Mouse (Mus musculus) heart, embryonic 14.5 days (tissue): ENCODE results near the gene Ncam1. TPM values are rescaled to one million over a fixed set of nuclear protein-coding genes. Genes with fewer than 3 reads are reported as not detected.

Experiments
- ATAC-seq: fragments of 200-750 bp; cut with Nextera tagmentation; 2 replicates; pipeline ENCODE4 v1.8.0; 2017; ENCODE audit warnings: low read depth, moderate TSS enrichment; ENCODE audit not compliant: insufficient number of reproducible peaks, insufficient read depth, low FRiP score
- H3K27ac ChIP-seq, 2 experiments: fragments of 200-500 bp in 1 of 2; fragments of 300-500 bp in 1 of 2; sonication (generic) in 1 of 2; replicated peaks in 1 of 2; 2 replicates each; pipeline ENCODE4 v1.5.1; 2012 to 2014; ENCODE audit warnings: low read depth in 2 of 2, low read length in 2 of 2, control low read depth in 1 of 2, mild to moderate bottlenecking in 1 of 2, mixed read lengths in 1 of 2; ENCODE audit not compliant: control insufficient read depth in 1 of 2, insufficient read depth in 1 of 2
- H3K27me3 ChIP-seq: fragments of 300-500 bp; sonication (generic); 2 replicates; pipeline ENCODE4 v1.6.1; 2014; ENCODE audit warnings: mild to moderate bottlenecking, low read length, control low read depth; ENCODE audit not compliant: control insufficient read depth, insufficient read depth
- H3K36me3 ChIP-seq: fragments of 300-500 bp; sonication (generic); 2 replicates; pipeline ENCODE4 v1.6.1; 2014; ENCODE audit warnings: mild to moderate bottlenecking, control low read depth, low read length, mixed read lengths; ENCODE audit not compliant: control insufficient read depth, insufficient read depth
- H3K4me1 ChIP-seq, 2 experiments: fragments of 200-500 bp in 1 of 2; fragments of 300-500 bp in 1 of 2; sonication (generic) in 1 of 2; 2 replicates each; pipeline ENCODE4 v1.6.1; 2012 to 2014; ENCODE audit warnings: low read length in 2 of 2, control low read depth in 1 of 2, mixed read lengths in 1 of 2; ENCODE audit not compliant: control insufficient read depth in 2 of 2, insufficient read depth in 2 of 2
- H3K4me2 ChIP-seq: fragments of 300-500 bp; sonication (generic); 2 replicates; pipeline ENCODE4 v1.6.1; 2014; ENCODE audit warnings: mild to moderate bottlenecking, low read length
- H3K4me3 ChIP-seq, 2 experiments: fragments of 200-500 bp in 1 of 2; fragments of 300-500 bp in 1 of 2; sonication (generic) in 1 of 2; 2 replicates each; pipeline ENCODE4 v1.5.1; 2012 to 2014; ENCODE audit warnings: low read length in 2 of 2, mild to moderate bottlenecking in 2 of 2, control low read depth in 1 of 2, low read depth in 1 of 2, moderate library complexity in 1 of 2; ENCODE audit not compliant: control insufficient read depth in 1 of 2, insufficient read depth in 1 of 2
- H3K9ac ChIP-seq: fragments of 300-500 bp; sonication (generic); 2 replicates; pipeline ENCODE4 v1.6.1; 2014; ENCODE audit warnings: mild to moderate bottlenecking, low read length
- H3K9me3 ChIP-seq: fragments of 300-500 bp; sonication (generic); 2 replicates; pipeline ENCODE4 v1.6.1; 2016; ENCODE audit warnings: low read length, control low read depth; ENCODE audit not compliant: control insufficient read depth
- WGBS: fragments of 180-500 bp; shearing (Covaris S2); extraction: QIAGEN DNeasy Blood & Tissue Kit; methylation state at CpG from one replicate; pipeline ENCODE4 v1.1.7; 2014; 5-methylcytosine and 5-hydroxymethylcytosine counted together
- polyA plus RNA-seq: library from polyadenylated mRNA; unstranded; fragments of >200 nt; fragmentation: Nextera tagmentation; extraction: Ambion mirVana; gene quantifications from 2 replicates; pipeline ENCODE4 v1.2.1, GENCODE M21; 2014

Gene Ncam1
- polyA plus RNA-seq, 1 experiment from 2014 or later, result 104 TPM

DNA sequence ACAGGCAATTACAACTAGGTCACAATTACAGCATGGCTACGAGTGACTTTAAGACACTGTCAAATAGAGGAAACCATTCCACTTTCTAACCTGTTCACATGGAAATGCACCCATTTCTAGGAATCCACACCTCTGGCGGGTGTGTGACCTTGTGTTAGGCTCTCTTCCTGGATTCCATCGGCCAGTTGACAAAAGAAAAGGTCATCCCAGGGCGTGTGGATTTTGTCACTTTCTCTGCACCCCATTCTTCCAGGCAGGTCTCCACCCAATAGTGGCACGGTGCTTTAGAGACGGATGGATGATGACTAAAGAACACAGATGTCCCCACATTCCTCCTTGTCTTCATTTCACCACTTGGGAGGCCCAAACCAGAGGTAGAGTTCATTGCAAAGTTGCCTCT, 47.3 kb downstream of the Ncam1 start:
- Histone ChIP-seq H3K9me3 (no peaks in the 10 kb centered on the region), H3K4me3 (no peak overlapping the region), H3K27ac (no peak overlapping the region), H3K4me1 (peaks cover 7 to 20% of the 10 kb centered on the region in 2 experiments), H3K9ac (no peak overlapping the region), H3K36me3 (no peaks in the 10 kb centered on the region), H3K4me2 (no peak overlapping the region), H3K27me3 (no peaks in the 10 kb centered on the region)
- no peak for ATAC-seq
- 58% methylated on average over 6 of the region's 6 CpGs for WGBS

GRCm38 (mm10) chr9:49746176-49746575, 52.5 kb downstream of the Ncam1 start:
- no peaks in the 10 kb centered on the region for H3K36me3 ChIP-seq
- WGBS, result 79% methylated on average over 2 of the region's 2 CpGs
- ATAC-seq, result no peak
- H3K27me3 ChIP-seq, result no peaks in the 10 kb centered on the region
- peaks cover 0 to 11% of the 10 kb centered on the region in 2 experiments; a peak in 2 of 4 replicates for H3K4me1 ChIP-seq
- H3K9ac ChIP-seq, result no peak overlapping the region
- no peaks in the 10 kb centered on the region for H3K9me3 ChIP-seq
- no peak overlapping the region for H3K4me2 ChIP-seq
- H3K27ac ChIP-seq, result no peak overlapping the region
- H3K4me3 ChIP-seq, result no peak overlapping the region

- 66% methylated on average over 4 of the region's 4 CpGs for WGBS
- Histone ChIP-seq H3K4me2 (no peak overlapping the region), H3K9me3 (no peaks in the 10 kb centered on the region), H3K4me3 (no peak overlapping the region), H3K27ac (no peak overlapping the region), H3K9ac (no peak overlapping the region), H3K4me1 (peaks cover 0 to 11% of the 10 kb centered on the region in 2 experiments; a peak in 2 of 4 replicates), H3K27me3 (no peaks in the 10 kb centered on the region), H3K36me3 (no peaks in the 10 kb centered on the region)
- ATAC-seq, result no peak
Observed at GRCm38 (mm10) chr9:49745696-49746095, 53.0 kb downstream of the Ncam1 start.

DNA sequence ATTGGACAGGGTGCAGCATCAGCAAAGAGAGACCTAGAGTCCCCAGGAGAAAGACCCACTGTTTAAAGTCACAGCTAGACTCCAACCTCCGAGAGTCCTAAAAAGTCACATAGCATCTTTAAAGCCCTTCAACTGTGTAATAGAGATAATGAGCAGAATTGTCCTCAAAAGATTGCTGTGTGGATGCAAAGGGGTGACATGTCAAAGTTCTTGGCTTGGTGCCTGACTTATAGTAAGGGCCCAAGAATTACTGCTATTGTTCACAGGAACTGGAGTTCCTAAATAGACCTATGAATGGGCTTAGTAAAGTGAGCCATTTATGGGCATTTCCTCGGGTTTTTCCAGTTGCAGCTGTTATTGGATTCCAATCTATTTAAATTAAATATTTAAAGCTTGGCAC, 54.4 kb downstream of the Ncam1 start:
- no peaks in the 10 kb centered on the region for H3K9me3 ChIP-seq
- no peaks in the 10 kb centered on the region for H3K27me3 ChIP-seq
- 42% methylated on average over 2 of the region's 2 CpGs for WGBS
- H3K36me3 ChIP-seq, result no peaks in the 10 kb centered on the region
- H3K27ac ChIP-seq, result no peak overlapping the region
- H3K4me3 ChIP-seq, result no peak overlapping the region
- no peak for ATAC-seq
- H3K4me2 ChIP-seq, result no peak overlapping the region
- no peak overlapping the region for H3K9ac ChIP-seq
- peaks cover 0 to 16% of the 10 kb centered on the region in 2 experiments; a peak in 2 of 4 replicates for H3K4me1 ChIP-seq

DNA sequence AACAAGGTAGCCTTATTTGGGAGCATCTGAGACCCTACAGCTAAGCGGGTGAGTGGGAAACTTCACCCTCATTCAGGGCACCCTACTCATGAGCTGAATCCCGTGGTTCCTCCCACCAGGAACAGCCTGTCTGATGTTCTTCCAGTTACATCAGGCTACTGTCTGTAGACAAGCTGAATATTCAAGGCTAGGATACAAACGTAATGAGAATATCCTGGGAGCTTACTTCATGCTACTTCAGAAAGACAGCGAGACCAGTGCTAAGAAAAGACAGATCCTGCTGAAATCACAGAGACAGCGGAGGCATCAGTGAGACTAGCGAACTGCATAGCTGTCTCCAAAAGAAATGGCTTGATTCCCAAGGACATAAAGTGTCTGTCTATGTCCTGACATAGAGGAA, 58.8 kb downstream of the Ncam1 start:
- Histone ChIP-seq H3K4me3 (no peak overlapping the region), H3K36me3 (no peaks in the 10 kb centered on the region), H3K27me3 (no peaks in the 10 kb centered on the region), H3K27ac (no peak overlapping the region), H3K4me2 (no peak overlapping the region), H3K9ac (no peak overlapping the region), H3K4me1 (peaks cover 0 to 16% of the 10 kb centered on the region in 2 experiments; a peak in 2 of 4 replicates), H3K9me3 (no peaks in the 10 kb centered on the region)
- WGBS, result 82% methylated on average over 6 of the region's 6 CpGs
- ATAC-seq, result no peak

DNA sequence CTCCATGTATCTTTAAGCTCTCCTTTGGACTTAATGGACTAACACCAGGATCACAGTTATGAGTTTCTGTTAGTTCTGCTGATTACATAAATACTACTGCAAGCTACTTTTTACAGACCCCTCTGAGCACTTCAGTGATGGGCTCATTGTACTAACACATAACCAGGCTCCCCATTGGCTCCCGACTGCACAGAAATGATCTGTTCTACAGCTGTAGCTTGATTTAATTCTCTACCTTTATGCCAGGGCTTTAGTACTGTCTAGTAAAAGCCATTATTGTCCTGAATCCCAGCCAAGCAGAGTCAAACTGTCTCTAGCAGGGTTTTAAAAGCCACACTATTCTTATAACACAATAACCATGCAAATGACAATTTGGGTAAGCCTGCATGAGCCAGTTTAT, 60.2 kb downstream of the Ncam1 start:
- H3K9ac ChIP-seq, result no peak overlapping the region
- no peaks in the 10 kb centered on the region for H3K27me3 ChIP-seq
- no peak for ATAC-seq
- no peaks in the 10 kb centered on the region for H3K36me3 ChIP-seq
- H3K4me1 ChIP-seq, result peaks cover 6 to 16% of the 10 kb centered on the region in 2 experiments; a peak in 3 of 4 replicates
- H3K9me3 ChIP-seq, result no peaks in the 10 kb centered on the region
- 81% methylated on average over 1 of the region's 1 CpGs for WGBS
- no peak overlapping the region for H3K4me3 ChIP-seq
- H3K27ac ChIP-seq, result no peak overlapping the region
- H3K4me2 ChIP-seq, result no peak overlapping the region

GRCm38 (mm10) chr9:49737166-49737565, 61.6 kb downstream of the Ncam1 start:
- Histone ChIP-seq H3K4me2 (no peak overlapping the region), H3K4me1 (peaks cover 6 to 16% of the 10 kb centered on the region in 2 experiments; a peak in 3 of 4 replicates), H3K9me3 (no peaks in the 10 kb centered on the region), H3K9ac (no peak overlapping the region), H3K36me3 (no peaks in the 10 kb centered on the region), H3K27ac (no peak overlapping the region), H3K27me3 (no peaks in the 10 kb centered on the region), H3K4me3 (no peak overlapping the region)
- ATAC-seq, result no peak
- WGBS, result 83% methylated on average over 6 of the region's 6 CpGs

GRCm38 (mm10) chr9:49734348-49735007, 64.2 kb downstream of the Ncam1 start:
- H3K27me3 ChIP-seq, result no peaks in the 10 kb centered on the region
- no peak overlapping the region for H3K27ac ChIP-seq
- 63% methylated on average over 7 of the region's 7 CpGs for WGBS
- H3K36me3 ChIP-seq, result no peaks in the 10 kb centered on the region
- H3K4me3 ChIP-seq, result no peak overlapping the region
- peaks cover 6 to 11% of the 10 kb centered on the region in 2 experiments; a peak in 3 of 4 replicates for H3K4me1 ChIP-seq
- no peaks in the 10 kb centered on the region for H3K9me3 ChIP-seq
- no peak overlapping the region; the same call in 1 of the 2 replicates for H3K4me2 ChIP-seq
- ATAC-seq, result no peak
- H3K9ac ChIP-seq, result no peak overlapping the region
